Mouse (Mus musculus) thymus, adult 2 months (tissue): ENCODE measurements around the gene Eid1.

ENCODE experiments used
- CTCF ChIP-seq: fragments of 200-500 bp; IDR thresholded peaks from 2 replicates; pipeline ENCODE4 v1.5.1; 2012; ENCODE audit warnings: mild to moderate bottlenecking, control low read depth, low read length, moderate library complexity, borderline replicate concordance; ENCODE audit not compliant: control insufficient read depth, poor library complexity, insufficient read depth; ENCODE audit errors: extremely low read depth
- POLR2A ChIP-seq: fragments of 200-500 bp; IDR thresholded peaks from 2 replicates; pipeline ENCODE4 v1.6.1; 2012; ENCODE audit warnings: mild to moderate bottlenecking, low read length, control low read depth, moderate library complexity; ENCODE audit not compliant: control insufficient read depth, poor library complexity, insufficient read depth; ENCODE audit errors: extremely low read depth

- TF ChIP-seq POLR2A (no peak), CTCF (no peak)
These were observed 5.7 kb upstream of the Eid1 start for GRCm38 (mm10) chr2:125667184-125667583.
